In the genomic region with DNA sequence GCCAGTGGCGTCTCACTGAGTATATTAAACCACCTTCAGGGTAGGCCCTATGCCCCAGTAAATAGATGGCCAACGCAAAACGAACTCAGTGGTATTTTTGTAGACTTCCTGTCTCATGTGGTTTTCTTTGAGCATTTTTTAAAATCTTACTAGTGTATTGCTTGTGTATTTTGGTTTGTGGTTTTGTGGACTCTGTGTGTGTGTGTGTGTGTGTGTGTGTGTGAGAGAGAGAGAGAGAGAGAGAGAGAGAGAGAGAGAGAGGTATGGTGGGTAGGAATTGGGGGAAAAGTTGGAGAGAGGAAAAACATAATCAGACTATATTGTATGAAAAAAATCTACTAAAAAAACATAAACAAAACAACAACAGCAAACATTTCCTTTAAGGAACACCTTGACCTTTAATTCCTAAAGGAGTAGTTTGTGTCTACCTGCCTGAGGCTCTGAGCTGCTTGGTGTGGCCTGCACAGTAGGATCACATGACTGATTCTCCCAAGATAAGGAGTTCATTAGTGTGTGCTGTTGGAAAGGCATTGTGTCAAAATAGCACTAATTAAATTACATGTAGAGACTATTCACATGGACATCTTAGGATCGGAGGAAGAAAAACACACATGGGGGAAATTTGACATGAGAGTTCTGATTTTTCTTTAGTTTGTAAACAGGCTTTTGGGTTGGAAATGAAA, we compare ENCODE assay signal across 9 mouse cellular contexts. TPM values are rescaled to one million over a fixed set of nuclear protein-coding genes. Genes with fewer than 3 reads are reported as not detected.
A peak's percentile ranks its signal among the peaks of the same experiment; 100 is the strongest.
DNase-seq lines count a peak whose midpoint lies in the region; ATAC-seq and TF ChIP-seq lines count a peak whose summit lies in the region.
"Had no signal": no experiment of that assay in that cellular context is flagged by ENCODE, and none has a peak within 500 bp of the region (broad histone marks: within the 10 kb centered on the region; RNA-seq: fewer than 3 reads in every experiment).

No protein-coding gene starts in this region.

- H3K4me2 ChIP-seq in kidney, embryonic 14.5 days (replicated peaks; ENCODE audit: low read depth, low read length): peak overlapping the region; percentile 63
- H3K4me2 ChIP-seq in liver, postnatal 0 days (ENCODE audit: low read depth, low read length): peak overlapping the region; percentile 89

- H3K36me3 ChIP-seq in kidney, embryonic 14.5 days (ENCODE audit: control insufficient read depth, insufficient read depth, low read length): no peaks in the 10 kb centered on the region; the same call in 1 of the 2 replicates
- H3K36me3 ChIP-seq in liver, postnatal 0 days (replicated peaks; ENCODE audit: insufficient read depth, low read length): peaks cover 8% of the 10 kb centered on the region; the same call in 1 of the 2 replicates

- 0 out of 2 replicates have a peak, but pooled peaks cover 4% of the 10 kb centered on the region for H3K4me1 ChIP-seq in kidney, embryonic 14.5 days (ENCODE audit: control insufficient read depth, insufficient read depth, low read length)
- H3K4me1 ChIP-seq in liver, postnatal 0 days (ENCODE audit: insufficient read depth): peaks cover 12% of the 10 kb centered on the region

- no peak for ATAC-seq in kidney, embryonic 14.5 days (ENCODE audit: low FRiP score, low TSS enrichment)
- ATAC-seq in CD4-positive, CD25-positive, alpha-beta regulatory T cell, adult 4 months: peak; percentile 25
- ATAC-seq in liver, postnatal 0 days: no peak

- TF ChIP-seq CTCF in liver, postnatal 0 days (IDR thresholded peaks at IDR 0.05; ENCODE audit: low read depth): no peak

- H3K27me3 ChIP-seq in kidney, embryonic 14.5 days (ENCODE audit: control insufficient read depth, insufficient read depth, low read length): no peaks in the 10 kb centered on the region
- H3K27me3 ChIP-seq in liver, postnatal 0 days (ENCODE audit: insufficient read depth, low read length): no peaks in the 10 kb centered on the region

- 73% methylated on average over 4 of the region's 4 CpGs for WGBS in kidney, embryonic 14.5 days
- WGBS in liver, postnatal 0 days (ENCODE audit: insufficient replicate concordance): 34% methylated on average over 4 of the region's 4 CpGs

- H3K9ac ChIP-seq in kidney, embryonic 14.5 days (ENCODE audit: low read depth, low read length): no peak overlapping the region
- peak overlapping the region; percentile 93 for H3K9ac ChIP-seq in liver, postnatal 0 days (replicated peaks)

- no peaks in the 10 kb centered on the region for H3K9me3 ChIP-seq in kidney, embryonic 14.5 days (ENCODE audit: control insufficient read depth, low read length)
- no peaks in the 10 kb centered on the region for H3K9me3 ChIP-seq in liver, postnatal 0 days (ENCODE audit: low read length)

- H3K27ac ChIP-seq in kidney, embryonic 14.5 days (ENCODE audit: low read depth, low read length): no peak overlapping the region
- H3K27ac ChIP-seq in liver, postnatal 0 days (ENCODE audit: low read depth): peak overlapping the region; percentile 91

- no peak for TF ChIP-seq EP300 in liver, postnatal 0 days (IDR thresholded peaks at IDR 0.05; ENCODE audit: low read depth)

- no peak for DNase-seq in kidney, postnatal 14 days
- peak; percentile 50 for DNase-seq in fat pad, adult 2 months (ENCODE audit: extremely low read depth, low read depth, low spot score)
- DNase-seq in liver, postnatal 0 days: no peak
- no peak for DNase-seq in adrenal gland, adult 2 months
- no peak for DNase-seq in ovary, adult 18-20 months (ENCODE audit: low spot score)
- no peak for DNase-seq in testis, postnatal 14 days (ENCODE audit: low spot score)
- DNase-seq: layer of hippocampus, postnatal 36 days had no signal

- H3K4me3 ChIP-seq in kidney, embryonic 14.5 days (ENCODE audit: low read length): peak overlapping the region; percentile 83; the same call in 1 of the 2 replicates
- peak overlapping the region; percentile 84 for H3K4me3 ChIP-seq in liver, postnatal 0 days (ENCODE audit: low read depth, low read length)

RNA-seq across cellular contexts. Expression of a gene that starts 1.7 kb away (rescaled TPM):
- polyA plus RNA-seq in kidney, embryonic 14.5 days (2014; fragmentation: Nextera tagmentation; extraction: Ambion mirVana): 87.1 and 96.9 TPM in 2 replicates
- polyA plus RNA-seq in CD4-positive, CD25-positive, alpha-beta regulatory T cell, adult 4 months (2017; shearing (Covaris generic)): 10 to 100 TPM; 61.6 to 81.6 TPM
- 75.9 and 77.8 TPM in 2 replicates for polyA plus RNA-seq in liver, postnatal 0 days (2015; fragmentation: Nextera tagmentation; extraction: Ambion mirVana)
- 100 to 1,000 TPM in 1 of 2 experiments, 10 to 100 TPM in 1; 96.8 to 113 TPM for total RNA-seq in adrenal gland, adult 2 months (2021)
- 83.3 and 84.5 TPM in 2 replicates for polyA plus RNA-seq in adrenal gland, adult 2 months (2012; rRNA removed)
